Mouse (Mus musculus) myocyte (in vitro differentiated cells): ENCODE measurements around the gene Kcne1. TPM values are rescaled to one million over a fixed set of nuclear protein-coding genes. Genes with fewer than 3 reads are reported as not detected.

Source experiments
- H3K27me3 ChIP-seq: one replicate; pipeline ENCODE4 v1.6.1; 2011; ENCODE audit not compliant: control insufficient read depth, insufficient read depth, insufficient read length
- H3K36me3 ChIP-seq: one replicate; pipeline ENCODE4 v1.6.1; 2011; ENCODE audit not compliant: control insufficient read depth, insufficient read depth
- H3K4me2 ChIP-seq: one replicate; pipeline ENCODE4 v1.6.1; 2011; ENCODE audit warnings: low read depth, control low read depth
- H3K4me3 ChIP-seq: one replicate; pipeline ENCODE4 v1.5.1; 2011; ENCODE audit warnings: mild to moderate bottlenecking, control low read depth, moderate library complexity
- H3K79me2 ChIP-seq: one replicate; pipeline ENCODE4 v1.6.1; 2011; ENCODE audit not compliant: control insufficient read depth, insufficient read depth
- H3ac ChIP-seq: one replicate; pipeline ENCODE4 v1.6.1; 2011; ENCODE audit not compliant: control insufficient read depth, insufficient read length
- CEBPB ChIP-seq: IDR thresholded peaks from 2 replicates; pipeline ENCODE4 v1.6.1; 2011; ENCODE audit warnings: mild to moderate bottlenecking, moderate library complexity; ENCODE audit not compliant: poor library complexity, insufficient read depth, severe bottlenecking
- E2F4 ChIP-seq: IDR thresholded peaks from one replicate; pipeline ENCODE4 v1.6.1; 2011; ENCODE audit warnings: mild to moderate bottlenecking, control low read depth, moderate library complexity; ENCODE audit not compliant: insufficient read depth
- MAX ChIP-seq: IDR thresholded peaks from one replicate; pipeline ENCODE4 v1.6.1; 2011; ENCODE audit warnings: low read depth, mild to moderate bottlenecking, control low read depth
- MYOD1 ChIP-seq, 3 experiments: IDR thresholded peaks; one replicate each; pipeline ENCODE4 v1.6.1; 2011; ENCODE audit warnings: control low read depth in 2 of 3, low read depth in 2 of 3, mild to moderate bottlenecking in 2 of 3, moderate library complexity in 1 of 3; ENCODE audit not compliant: insufficient read length in 2 of 3, control insufficient read depth in 1 of 3
- MYOG ChIP-seq, 3 experiments: IDR thresholded peaks; one replicate each; pipeline ENCODE4 v1.6.1; 2011; ENCODE audit warnings: control low read depth in 2 of 3, low read depth in 2 of 3, mild to moderate bottlenecking in 2 of 3; ENCODE audit not compliant: insufficient read length in 2 of 3, control insufficient read depth in 1 of 3, insufficient read depth in 1 of 3
- POLR2A ChIP-seq: IDR thresholded peaks from one replicate; pipeline ENCODE4 v1.6.1; 2011; ENCODE audit warnings: low read depth, mild to moderate bottlenecking, control low read depth, moderate library complexity; ENCODE audit not compliant: insufficient read length
- POLR2AphosphoS2 ChIP-seq: IDR thresholded peaks from one replicate; pipeline ENCODE4 v1.6.1; 2011; ENCODE audit warnings: low read depth, control low read depth; ENCODE audit not compliant: insufficient read length
- REST ChIP-seq: IDR thresholded peaks from one replicate; pipeline ENCODE4 v1.6.1; 2011; ENCODE audit warnings: mild to moderate bottlenecking, control low read depth, moderate library complexity; ENCODE audit not compliant: insufficient read depth, insufficient read length
- SRF ChIP-seq: IDR thresholded peaks from one replicate; pipeline ENCODE4 v1.6.1; 2011; ENCODE audit warnings: low read depth; ENCODE audit not compliant: control insufficient read depth, insufficient read length
- TCF12 ChIP-seq: IDR thresholded peaks from one replicate; pipeline ENCODE4 v1.6.1; 2011; ENCODE audit warnings: mild to moderate bottlenecking, control low read depth; ENCODE audit not compliant: poor library complexity, insufficient read depth, severe bottlenecking
- TCF3 ChIP-seq: IDR thresholded peaks from one replicate; pipeline ENCODE4 v1.6.1; 2011; ENCODE audit warnings: low read depth, control low read depth; ENCODE audit not compliant: insufficient read length
- USF1 ChIP-seq: IDR thresholded peaks from one replicate; pipeline ENCODE4 v1.6.1; 2011; ENCODE audit warnings: low read depth, mild to moderate bottlenecking, control low read depth, moderate library complexity
- polyA plus RNA-seq: library from polyadenylated mRNA; unstranded; fragments of >200 nt; fragmentation: generic; extraction: Trizol; gene quantifications from one replicate; pipeline ENCODE4 v1.2.1, GENCODE M21; 2012; ENCODE audit warnings: missing spikeins

Gene Kcne1
- polyA plus RNA-seq, 1 experiment = not detected

DNA sequence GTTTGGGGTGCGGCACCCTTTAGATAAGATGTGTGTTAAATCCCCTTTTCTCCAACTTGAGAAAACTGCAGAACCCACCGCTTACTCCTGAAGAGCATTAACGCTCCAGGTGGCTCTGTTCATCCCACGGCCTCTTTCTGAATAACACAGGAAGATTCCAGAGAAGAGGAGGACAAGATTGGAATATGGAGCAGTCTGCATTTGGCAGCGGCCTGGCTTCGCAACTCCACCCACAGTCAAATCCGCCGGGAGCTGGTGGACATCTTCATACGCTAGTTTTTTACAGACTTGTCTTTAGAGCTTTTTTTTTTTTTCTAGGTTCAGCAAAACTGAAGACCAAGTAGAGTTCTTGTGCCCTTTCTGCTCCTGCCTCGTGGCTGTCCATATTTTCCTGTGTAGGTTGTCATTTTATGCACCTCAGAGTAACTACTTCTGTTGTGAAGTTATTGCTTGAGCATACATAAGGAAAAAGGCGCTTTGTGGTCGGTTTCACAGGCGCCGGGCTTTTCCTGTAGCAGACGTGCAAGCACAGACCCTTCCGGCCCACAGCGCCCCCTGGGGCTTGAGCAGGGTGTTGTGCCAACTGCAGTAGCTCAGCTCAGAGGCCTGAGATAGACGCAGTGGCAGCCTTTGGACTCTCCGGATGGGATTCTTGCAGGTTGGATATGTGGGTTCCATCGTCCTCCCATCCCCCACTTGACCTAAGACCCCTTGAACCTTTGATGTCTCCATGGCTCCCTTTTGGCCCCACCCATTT is 39.7 kb downstream of the Kcne1 start:
- Histone ChIP-seq H3K4me2 (no peak overlapping the region), H3K27me3 (peaks cover 11% of the 10 kb centered on the region), H3K79me2 (no peaks in the 10 kb centered on the region), H3K36me3 (no peaks in the 10 kb centered on the region), H3K4me3 (no peak overlapping the region), H3ac (no peak overlapping the region)
- TF ChIP-seq POLR2AphosphoS2 = no peak
- no peak for TF ChIP-seq SRF
- no peak for TF ChIP-seq USF1
- TF ChIP-seq TCF3 = no peak
- no peak for TF ChIP-seq TCF12
- no peak for TF ChIP-seq MYOD1 (IDR thresholded peaks at IDR 0.05; ENCODE audit: control insufficient read depth in 1 of 3, insufficient read length in 2 of 3, low read depth in 2 of 3)
- no peak for TF ChIP-seq E2F4
- TF ChIP-seq MAX = no peak
- TF ChIP-seq CEBPB = no peak

- Histone ChIP-seq H3K36me3 (no peaks in the 10 kb centered on the region), H3K79me2 (no peaks in the 10 kb centered on the region), H3K4me3 (no peak overlapping the region), H3K27me3 (no peaks in the 10 kb centered on the region), H3ac (no peak overlapping the region), H3K4me2 (no peak overlapping the region)
- TF ChIP-seq MAX (no peak), MYOG (IDR thresholded peaks at IDR 0.05; ENCODE audit: control insufficient read depth in 1 of 3, insufficient read depth in 1 of 3, insufficient read length in 2 of 3, low read depth in 2 of 3) (no peak), MYOD1 (IDR thresholded peaks at IDR 0.05; ENCODE audit: control insufficient read depth in 1 of 3, insufficient read length in 2 of 3, low read depth in 2 of 3) (no peak), E2F4 (no peak), POLR2AphosphoS2 (no peak), TCF12 (no peak), TCF3 (no peak), REST (no peak), CEBPB (no peak), POLR2A (no peak), SRF (no peak), USF1 (no peak)
Measured at GRCm38 (mm10) chr16:92316049-92316738, 43.1 kb downstream of the Kcne1 start.

DNA sequence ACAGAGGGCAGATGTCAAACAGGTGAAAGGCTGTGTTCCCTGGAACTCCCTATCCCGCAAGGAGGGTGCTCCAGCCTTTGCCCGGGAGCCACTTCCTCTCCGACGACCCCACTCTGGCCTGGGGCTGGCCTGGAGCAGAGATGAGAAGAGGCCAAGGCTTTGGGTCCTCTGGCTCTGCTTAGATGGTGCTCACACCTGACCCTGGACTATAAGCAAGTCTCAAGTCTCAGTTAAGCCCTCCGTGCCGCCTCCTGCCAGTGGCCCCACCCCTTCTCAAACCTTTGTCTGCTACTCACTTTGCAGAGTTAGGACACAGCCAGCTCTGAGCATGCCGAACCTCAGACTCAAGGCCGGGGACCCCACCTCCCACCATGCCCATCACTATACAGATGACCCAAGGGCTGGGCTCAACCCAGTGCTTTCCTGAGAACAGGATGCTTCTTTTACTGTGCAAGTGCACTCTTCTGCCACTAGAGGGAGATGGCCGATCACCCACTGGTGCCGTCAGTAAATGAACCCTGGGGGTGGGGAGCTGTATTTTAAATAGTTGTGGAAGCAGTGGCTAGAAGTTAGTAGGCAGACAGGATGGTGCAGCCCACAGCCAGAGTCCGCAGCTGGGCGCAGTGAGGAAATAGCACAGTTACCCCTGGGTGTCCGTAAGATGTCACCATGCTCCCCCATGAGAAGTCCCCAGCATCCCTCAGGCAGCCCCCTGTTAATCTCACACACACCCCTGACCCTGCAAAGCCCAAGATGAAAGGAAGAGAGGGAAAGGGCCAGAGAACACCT is 45.1 kb downstream of the Kcne1 start:
- H3K4me2 ChIP-seq = no peak overlapping the region
- H3K79me2 ChIP-seq = no peaks in the 10 kb centered on the region
- H3K27me3 ChIP-seq = no peaks in the 10 kb centered on the region
- no peak overlapping the region for H3ac ChIP-seq
- no peaks in the 10 kb centered on the region for H3K36me3 ChIP-seq
- no peak overlapping the region for H3K4me3 ChIP-seq
- TF ChIP-seq POLR2AphosphoS2 (no peak), SRF (no peak), REST (no peak), POLR2A (no peak), USF1 (no peak), TCF3 (no peak), MYOD1 (IDR thresholded peaks at IDR 0.05; ENCODE audit: control insufficient read depth in 1 of 3, insufficient read length in 2 of 3, low read depth in 2 of 3) (no peak), TCF12 (no peak), E2F4 (no peak), CEBPB (no peak), MYOG (IDR thresholded peaks at IDR 0.05; ENCODE audit: control insufficient read depth in 1 of 3, insufficient read depth in 1 of 3, insufficient read length in 2 of 3, low read depth in 2 of 3) (no peak), MAX (no peak)

GRCm38 (mm10) chr16:92309126-92309525 is 50.1 kb downstream of the Kcne1 start:
- Histone ChIP-seq H3K4me3 (no peak overlapping the region), H3K27me3 (no peaks in the 10 kb centered on the region), H3K79me2 (no peaks in the 10 kb centered on the region), H3K4me2 (no peak overlapping the region), H3K36me3 (peaks cover 7% of the 10 kb centered on the region), H3ac (no peak overlapping the region)
- TF ChIP-seq MYOG (IDR thresholded peaks at IDR 0.05; ENCODE audit: control insufficient read depth in 1 of 3, insufficient read depth in 1 of 3, insufficient read length in 2 of 3, low read depth in 2 of 3) (peak in 1 of 3 experiments; percentile 3), E2F4 (no peak)
